Mouse (Mus musculus): ENCODE results near the gene Igsf11. TPM values are rescaled to one million over a fixed set of nuclear protein-coding genes. Genes with fewer than 3 reads are reported as not detected.

The Igsf11 gene
- total and polyA plus RNA-seq, 3 experiments, result 0.05 to 0.19 TPM; not detected in 1

DNA sequence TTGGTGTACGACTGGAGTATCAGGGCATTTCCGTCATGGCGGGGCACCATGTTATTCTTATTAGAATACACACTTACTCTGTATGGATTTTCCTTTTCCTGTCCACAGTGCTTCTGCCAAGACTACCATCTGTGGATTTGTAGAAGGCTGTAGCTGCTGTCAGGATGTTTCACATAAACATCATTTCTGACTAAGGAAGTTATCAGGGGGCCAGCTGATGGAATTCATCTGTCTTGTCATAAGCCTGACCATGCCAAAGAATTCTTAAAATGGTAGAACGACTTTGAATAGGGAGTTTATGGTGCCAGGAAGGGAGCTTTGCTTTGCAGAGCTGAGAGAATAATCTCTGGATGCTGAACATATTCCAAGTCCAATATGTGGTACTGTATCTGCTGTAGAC is 19.2 kb upstream of the Igsf11 start:
- Histone ChIP-seq H3K79me2 (replicated peaks; ENCODE audit: control insufficient read depth, extremely low read depth, insufficient read depth, poor library complexity, severe bottlenecking) (no peaks in the 10 kb centered on the region), H3K4me3 (replicated peaks in 1 of 3; ENCODE audit: low read depth in 2 of 3, low read length in 2 of 3, poor library complexity in 1 of 3) (no peak overlapping the region), H3K4me2 (ENCODE audit: insufficient read depth, low read depth, poor library complexity, severe bottlenecking) (no peak overlapping the region), H3K27ac (ENCODE audit: insufficient read depth, low read depth) (no peak overlapping the region), H3K36me3 (replicated peaks in 1 of 2; ENCODE audit: control insufficient read depth in 1 of 2, insufficient read depth in 1 of 2, low read length in 1 of 2) (no peaks in the 10 kb centered on the region), H3K27me3 (replicated peaks) (peaks cover 11% of the 10 kb centered on the region), H3K4me1 (ENCODE audit: control insufficient read depth in 1 of 2, insufficient read depth in 2 of 2) (no peaks in the 10 kb centered on the region; a peak in 1 of 4 replicates), H3K9me3 (replicated peaks; ENCODE audit: low read length) (no peaks in the 10 kb centered on the region), H3K9ac (ENCODE audit: insufficient read depth, low read depth) (no peak overlapping the region)
- in situ Hi-C loops (cut with MboI; ENCODE audit: low pct_ligation_motif_present, low pct_unique_long_range_greater_than_20kb, low sequenced_read_pairs) (no loop called here), dilution Hi-C loops (cut with MboI; ENCODE audit: extremely low pct_ligation_motif_present, extremely low pct_unique_long_range_greater_than_20kb, low sequenced_read_pairs) (no loop called here)
- DNase-seq (ENCODE audit: extremely low read depth), result no peak
- TF ChIP-seq E2F4 (IDR thresholded peaks at IDR 0.05; ENCODE audit: insufficient replicate concordance, low read depth, low read length), result no peak
- no peak for TF ChIP-seq KAT2A (IDR thresholded peaks at IDR 0.05; ENCODE audit: insufficient replicate concordance, low read length)
- no peak for TF ChIP-seq CTCF (conservative IDR thresholded peaks at IDR 0.05 in 1 of 2, IDR thresholded peaks at IDR 0.05 in 1 of 2; ENCODE audit: low read depth in 2 of 2, low read length in 2 of 2)
- TF ChIP-seq ELF1 (IDR thresholded peaks at IDR 0.05; ENCODE audit: low read depth, low read length), result no peak
- no peak for TF ChIP-seq JUND (conservative IDR thresholded peaks at IDR 0.05; ENCODE audit: low read depth, low read length)
- no peak for TF ChIP-seq MEF2A (IDR thresholded peaks at IDR 0.05; ENCODE audit: borderline replicate concordance, low read depth, low read length)
- no peak for TF ChIP-seq SIN3A (IDR thresholded peaks at IDR 0.05; ENCODE audit: low read length)
- TF ChIP-seq ZMIZ1 (IDR thresholded peaks at IDR 0.05; ENCODE audit: low read depth, low read length), result no peak
- no peak for TF ChIP-seq TCF12 (IDR thresholded peaks at IDR 0.05; ENCODE audit: low read depth, low read length)
- no peak for TF ChIP-seq RCOR1 (conservative IDR thresholded peaks at IDR 0.05; ENCODE audit: low read depth, low read length)
- TF ChIP-seq MXI1 (IDR thresholded peaks at IDR 0.05; ENCODE audit: low read depth, low read length), result no peak
- TF ChIP-seq GABPA (IDR thresholded peaks at IDR 0.05; ENCODE audit: insufficient replicate concordance, low read depth, low read length), result no peak
- no peak for TF ChIP-seq NELFE (IDR thresholded peaks at IDR 0.05; ENCODE audit: low read depth, low read length)
- TF ChIP-seq UBTF (IDR thresholded peaks at IDR 0.05; ENCODE audit: low read depth, low read length), result no peak
- TF ChIP-seq USF1 (IDR thresholded peaks at IDR 0.05; ENCODE audit: low read depth, low read length), result no peak
- TF ChIP-seq ETS1 (conservative IDR thresholded peaks at IDR 0.05; ENCODE audit: low read depth, low read length), result no peak
- no peak for TF ChIP-seq RAD21 (IDR thresholded peaks at IDR 0.05; ENCODE audit: low read depth, low read length)

DNA sequence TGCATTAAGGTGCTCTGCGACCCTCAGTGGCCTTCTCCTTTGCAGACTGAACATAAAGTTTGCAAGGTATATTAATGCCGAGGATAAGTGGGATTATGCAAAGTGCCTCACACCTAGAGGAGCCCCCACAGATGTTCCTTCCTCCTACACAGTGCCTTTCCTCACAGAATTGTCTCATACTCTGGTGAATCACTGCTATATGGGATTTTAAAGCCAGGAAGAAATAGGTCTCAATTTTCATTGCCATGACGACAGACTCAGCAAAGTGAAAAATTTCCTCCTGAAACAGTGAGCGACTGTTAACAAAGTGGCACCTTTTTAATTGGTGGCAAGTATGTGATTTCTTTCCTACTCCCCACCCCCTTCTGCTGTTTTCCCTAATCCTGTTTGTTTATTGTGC is 18.0 kb upstream of the Igsf11 start:
- Histone ChIP-seq H3K4me3 (replicated peaks in 1 of 3; ENCODE audit: low read depth in 2 of 3, low read length in 2 of 3, poor library complexity in 1 of 3) (no peak overlapping the region), H3K27ac (ENCODE audit: insufficient read depth, low read depth) (no peak overlapping the region), H3K4me1 (ENCODE audit: control insufficient read depth in 1 of 2, insufficient read depth in 2 of 2) (no peaks in the 10 kb centered on the region; a peak in 1 of 4 replicates), H3K9ac (ENCODE audit: insufficient read depth, low read depth) (no peak overlapping the region), H3K9me3 (replicated peaks; ENCODE audit: low read length) (no peaks in the 10 kb centered on the region), H3K27me3 (replicated peaks) (peaks cover 11% of the 10 kb centered on the region), H3K4me2 (ENCODE audit: insufficient read depth, low read depth, poor library complexity, severe bottlenecking) (no peak overlapping the region), H3K79me2 (replicated peaks; ENCODE audit: control insufficient read depth, extremely low read depth, insufficient read depth, poor library complexity, severe bottlenecking) (no peaks in the 10 kb centered on the region), H3K36me3 (replicated peaks in 1 of 2; ENCODE audit: control insufficient read depth in 1 of 2, insufficient read depth in 1 of 2, low read length in 1 of 2) (no peaks in the 10 kb centered on the region)
- no peak for DNase-seq (ENCODE audit: extremely low read depth)
- in situ Hi-C loops (cut with MboI; ENCODE audit: low pct_ligation_motif_present, low pct_unique_long_range_greater_than_20kb, low sequenced_read_pairs) (no loop called here), dilution Hi-C loops (cut with MboI; ENCODE audit: extremely low pct_ligation_motif_present, extremely low pct_unique_long_range_greater_than_20kb, low sequenced_read_pairs) (no loop called here)
- no peak for TF ChIP-seq NRF1 (IDR thresholded peaks at IDR 0.05; ENCODE audit: low read depth, low read length)

Data from CH12.LX (cell line).